Mouse (Mus musculus) layer of hippocampus, adult 11-12 months (tissue): ENCODE measurements around the gene Krt4.

Experiments used
- DNase-seq: peaks from one replicate; pipeline ENCODE4 v3.0.0; 2022; ENCODE audit warnings: low spot score

Gene Krt4

DNA sequence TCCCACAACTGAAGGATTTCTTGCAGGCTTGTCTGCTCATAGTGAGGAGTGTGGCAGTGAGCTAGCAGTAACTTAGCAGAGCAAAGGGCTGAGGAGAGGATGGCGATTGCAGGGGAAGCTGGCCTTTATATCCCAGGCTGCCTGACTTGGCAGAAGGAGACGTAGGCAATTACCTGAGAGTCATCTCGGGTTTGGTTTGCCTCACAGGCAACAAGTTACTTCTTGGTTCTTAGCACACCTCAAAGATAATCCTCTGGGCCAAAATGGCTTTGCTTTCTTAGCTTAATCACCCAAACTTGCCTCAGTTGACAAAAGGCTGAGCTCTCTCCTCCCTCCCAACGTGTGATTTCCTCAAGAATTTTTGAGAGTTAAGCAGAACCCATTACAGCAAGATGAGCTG lies 31.7 kb downstream of the Krt4 start, which contains the start of gene Krt76:
Gene Krt76, minus strand, starts transcription at position 101 of the 400 bp plus-strand sequence.
- no peak for DNase-seq

DNA sequence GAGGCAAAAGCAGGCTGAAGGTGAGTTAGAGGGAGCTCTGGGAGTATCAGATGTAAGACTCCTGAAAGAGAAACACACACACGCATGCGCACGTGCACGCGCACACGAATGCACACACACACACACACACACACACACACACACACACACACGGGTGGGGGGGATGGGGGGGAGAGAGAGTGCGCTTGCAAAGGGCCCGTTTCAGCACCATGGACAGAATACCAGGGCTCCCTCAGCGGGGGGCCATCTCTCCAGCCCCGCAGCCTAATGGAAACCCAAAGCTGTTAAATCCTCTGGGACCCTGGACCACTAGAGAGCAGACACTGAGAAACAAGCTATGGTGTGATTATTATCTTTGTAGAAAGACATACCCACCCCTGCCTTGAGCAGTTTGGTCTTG lies 44.8 kb downstream of the Krt4 start:
- DNase-seq = no peak

DNA sequence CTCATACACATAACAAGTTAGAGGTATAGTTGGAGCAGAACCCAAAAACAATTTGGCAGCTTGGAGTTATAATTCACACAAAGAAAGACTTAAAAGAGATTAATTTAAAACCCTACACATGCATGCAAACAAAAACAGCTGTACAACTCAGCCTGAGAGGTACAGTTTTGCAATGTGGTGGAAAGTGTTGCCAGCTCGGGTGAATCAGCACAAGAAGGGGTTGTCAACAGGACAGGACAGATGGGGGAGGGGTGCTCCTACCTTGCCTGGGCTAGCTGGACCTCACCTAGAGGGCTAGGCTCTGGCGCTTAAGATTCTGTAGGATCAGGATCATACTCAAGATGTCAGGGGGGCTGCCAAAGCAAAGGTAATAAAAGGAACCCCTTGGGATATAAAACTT lies 46.5 kb downstream of the Krt4 start:
- DNase-seq = no peak

DNA sequence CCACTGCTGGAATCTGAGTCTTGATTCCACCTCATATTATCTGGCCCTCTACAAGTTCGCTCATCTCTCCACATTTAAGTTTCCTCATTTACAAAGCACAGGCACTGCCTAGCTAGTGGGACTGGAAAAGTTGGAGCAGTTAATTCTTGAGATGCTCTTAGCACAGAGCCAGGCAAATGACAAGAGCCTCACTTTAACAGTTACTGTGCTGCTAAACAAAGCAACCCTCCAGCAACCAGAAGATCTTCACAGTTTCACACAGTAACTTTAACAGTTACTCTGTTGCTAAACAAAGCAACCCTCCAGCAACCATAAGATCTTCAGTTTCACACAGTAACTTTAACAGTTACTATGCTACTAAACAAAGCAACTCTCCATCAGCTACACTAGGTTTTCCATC lies 50.2 kb downstream of the Krt4 start:
- DNase-seq = no peak

DNA sequence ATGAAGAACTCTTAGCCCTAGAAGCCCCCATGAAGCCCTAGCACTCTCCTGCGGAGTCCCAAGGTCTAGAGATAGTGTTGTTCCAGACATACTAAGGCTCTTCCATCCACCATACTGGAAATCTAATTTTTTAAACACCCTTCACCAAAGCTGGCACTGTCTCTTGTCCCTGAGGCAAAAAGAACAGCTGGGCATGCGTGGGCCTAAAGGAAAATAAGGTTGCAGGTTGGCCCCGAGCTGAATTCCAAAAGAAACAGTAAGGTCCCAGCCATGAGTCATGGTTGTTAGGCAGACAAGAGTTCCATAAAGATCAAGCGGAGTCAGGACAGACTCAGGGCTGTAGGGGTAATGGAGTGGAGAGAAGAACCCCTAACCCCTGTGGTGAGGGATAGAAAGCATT lies 51.3 kb downstream of the Krt4 start:
- DNase-seq = no peak

DNA sequence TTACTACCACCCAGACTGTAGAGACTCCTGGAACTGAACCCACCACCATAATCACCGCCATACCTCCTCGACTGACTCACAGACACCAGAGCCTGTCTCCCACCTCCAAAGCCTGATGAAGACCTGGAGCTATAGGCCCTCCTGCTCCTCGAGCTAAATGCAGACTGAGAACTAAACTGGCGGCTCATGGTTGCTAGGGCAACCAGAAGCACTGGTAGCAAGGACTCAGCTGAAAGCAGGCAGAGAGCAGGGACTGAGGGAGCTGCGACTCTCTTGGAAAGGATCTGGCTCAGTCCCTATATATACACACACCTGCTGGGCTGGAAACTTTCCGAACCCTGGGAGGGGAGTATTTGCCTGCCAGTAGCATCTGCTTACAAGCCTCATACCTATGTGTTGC lies 55.1 kb downstream of the Krt4 start, which contains the start of gene Krt77:
Gene Krt77, minus strand, starts transcription at position 275 of the 400 bp plus-strand sequence.
- DNase-seq = peak; percentile 76
